Mouse (Mus musculus) heart, embryonic 15.5 days (tissue): ENCODE data around the gene Armc10. TPM values are rescaled to one million over a fixed set of nuclear protein-coding genes. Genes with fewer than 3 reads are reported as not detected.
"Not testable (repeated sequence)": the region's sequence is repeated elsewhere in the genome, so short reads cannot be mapped to it uniquely, and the experiment has no call there.

ENCODE experiments used
- ATAC-seq: fragments of 200-750 bp; cut with Nextera tagmentation; replicated peaks from 2 replicates; pipeline ENCODE4 v1.8.0; 2017; ENCODE audit warnings: low read depth, moderate TSS enrichment; ENCODE audit not compliant: insufficient number of reproducible peaks, insufficient read depth, low FRiP score
- H3K27ac ChIP-seq: fragments of 300-500 bp; sonication (generic); 2 replicates; pipeline ENCODE4 v1.5.1; 2015; ENCODE audit warnings: mild to moderate bottlenecking, inconsistent platforms
- H3K27me3 ChIP-seq: fragments of 300-500 bp; sonication (generic); 2 replicates; pipeline ENCODE4 v1.6.1; 2015; ENCODE audit warnings: inconsistent platforms
- H3K36me3 ChIP-seq: fragments of 300-500 bp; sonication (generic); 2 replicates; pipeline ENCODE4 v1.6.1; 2015; ENCODE audit warnings: mild to moderate bottlenecking, inconsistent platforms
- H3K4me1 ChIP-seq: fragments of 300-500 bp; sonication (generic); replicated peaks from 2 replicates; pipeline ENCODE4 v1.6.1; 2015; ENCODE audit warnings: inconsistent platforms
- H3K4me2 ChIP-seq: fragments of 300-500 bp; sonication (generic); 2 replicates; pipeline ENCODE4 v1.6.1; 2015; ENCODE audit warnings: inconsistent platforms, mild to moderate bottlenecking, moderate library complexity
- H3K4me3 ChIP-seq: fragments of 300-500 bp; sonication (generic); 2 replicates; pipeline ENCODE4 v1.5.1; 2015; ENCODE audit warnings: mild to moderate bottlenecking, inconsistent platforms
- H3K9ac ChIP-seq: fragments of 300-500 bp; sonication (generic); 2 replicates; pipeline ENCODE4 v1.6.1; 2015; ENCODE audit warnings: mild to moderate bottlenecking, inconsistent platforms
- H3K9me3 ChIP-seq: fragments of 300-500 bp; sonication (generic); replicated peaks from 2 replicates; pipeline ENCODE4 v1.6.1; 2016; ENCODE audit warnings: inconsistent platforms
- WGBS: fragments of 180-500 bp; shearing (Covaris S2); methylation state at CpG from one replicate; pipeline ENCODE4 v1.1.7; 2015; ENCODE audit warnings: mixed read lengths; 5-methylcytosine and 5-hydroxymethylcytosine counted together
- polyA plus RNA-seq: library from polyadenylated mRNA; unstranded; fragments of >200 nt; fragmentation: Nextera tagmentation; extraction: Ambion mirVana; gene quantifications from 2 replicates; pipeline ENCODE4 v1.2.1, GENCODE M21; 2015

Gene Armc10
- 17.3 and 21.6 TPM in 2 replicates for polyA plus RNA-seq

- 0% methylated on average over 40 of the region's 40 CpGs for WGBS
Observed at GRCm38 (mm10) chr5:21645439-21646132, at the start of gene Armc10, which contains the start of gene Fbxl13. Gene Armc10 (plus strand): TSS chr5:21645813. Gene Fbxl13 (minus strand): TSS chr5:21645634.

GRCm38 (mm10) chr5:21599536-21599935 is 46.1 kb upstream of the Armc10 start:
- H3K36me3 ChIP-seq, H3K4me1 ChIP-seq, ATAC-seq, H3K27me3 ChIP-seq, H3K4me3 ChIP-seq, H3K27ac ChIP-seq, H3K4me2 ChIP-seq, H3K9ac ChIP-seq, H3K9me3 ChIP-seq: not testable (repeated sequence)
- 66% methylated on average over 2 of the region's 2 CpGs for WGBS

More at GRCm38 (mm10) chr5:21645439-21646132, at the start of gene Armc10, which contains the start of gene Fbxl13:
- Histone ChIP-seq H3K36me3 (peaks cover 20% of the 10 kb centered on the region), H3K4me2 (peak within 1 kb of the TSS; percentile 89), H3K9ac (peak within 1 kb of the TSS; percentile 91), H3K27ac (peak within 1 kb of the TSS; percentile 88), H3K9me3 (no peaks in the 10 kb centered on the region), H3K4me1 (peaks cover 13% of the 10 kb centered on the region), H3K4me3 (peak within 1 kb of the TSS; percentile 97), H3K27me3 (no peaks in the 10 kb centered on the region)
- peak; percentile 94 for ATAC-seq

- ATAC-seq = no peak
- Histone ChIP-seq H3K4me2 (no peak overlapping the region), H3K9me3 (no peaks in the 10 kb centered on the region), H3K4me3 (no peak overlapping the region), H3K27ac (no peak overlapping the region), H3K36me3 (no peaks in the 10 kb centered on the region), H3K4me1 (no peaks in the 10 kb centered on the region), H3K9ac (no peak overlapping the region), H3K27me3 (no peaks in the 10 kb centered on the region)
- 89% methylated on average over 4 of the region's 4 CpGs for WGBS
Observed at GRCm38 (mm10) chr5:21599961-21600360, 45.7 kb upstream of the Armc10 start.

GRCm38 (mm10) chr5:21605936-21606335 is 39.7 kb upstream of the Armc10 start:
- H3K9me3 ChIP-seq = no peaks in the 10 kb centered on the region
- H3K9ac ChIP-seq = no peak overlapping the region
- no peak overlapping the region for H3K27ac ChIP-seq
- WGBS = 63% methylated on average over 6 of the region's 6 CpGs
- H3K27me3 ChIP-seq = no peaks in the 10 kb centered on the region
- H3K4me2 ChIP-seq = no peak overlapping the region
- no peaks in the 10 kb centered on the region; the same call in 1 of the 2 replicates for H3K4me1 ChIP-seq
- no peak overlapping the region for H3K4me3 ChIP-seq
- no peak for ATAC-seq
- H3K36me3 ChIP-seq = no peaks in the 10 kb centered on the region

- Histone ChIP-seq H3K27me3 (no peaks in the 10 kb centered on the region), H3K4me3 (no peak overlapping the region), H3K4me1 (no peaks in the 10 kb centered on the region; the same call in 1 of the 2 replicates), H3K27ac (no peak overlapping the region), H3K4me2 (no peak overlapping the region), H3K36me3 (no peaks in the 10 kb centered on the region), H3K9ac (no peak overlapping the region), H3K9me3 (no peaks in the 10 kb centered on the region)
- no peak for ATAC-seq
- WGBS = 66% methylated on average over 12 of the region's 12 CpGs
Observed at GRCm38 (mm10) chr5:21608311-21609304, 37.0 kb upstream of the Armc10 start.

- no peak overlapping the region for H3K27ac ChIP-seq
- no peak for ATAC-seq
- 62% methylated on average over 3 of the region's 3 CpGs for WGBS
- no peak overlapping the region for H3K4me2 ChIP-seq
- H3K9ac ChIP-seq = no peak overlapping the region
- H3K9me3 ChIP-seq = no peaks in the 10 kb centered on the region
- no peaks in the 10 kb centered on the region for H3K36me3 ChIP-seq
- H3K27me3 ChIP-seq = no peaks in the 10 kb centered on the region
- no peak overlapping the region for H3K4me3 ChIP-seq
- H3K4me1 ChIP-seq = no peaks in the 10 kb centered on the region; the same call in 1 of the 2 replicates
Observed at GRCm38 (mm10) chr5:21610996-21611395, 34.6 kb upstream of the Armc10 start.

- ATAC-seq, H3K4me2 ChIP-seq, H3K27me3 ChIP-seq, H3K27ac ChIP-seq, H3K9ac ChIP-seq, H3K9me3 ChIP-seq, H3K4me1 ChIP-seq, H3K4me3 ChIP-seq, H3K36me3 ChIP-seq: not testable (repeated sequence)
- WGBS = 94% methylated on average over 11 of the region's 11 CpGs
Observed at GRCm38 (mm10) chr5:21614299-21614698, 31.3 kb upstream of the Armc10 start.

- WGBS = 71% methylated on average over 3 of the region's 3 CpGs
Observed at GRCm38 (mm10) chr5:21616450-21617009, 29.1 kb upstream of the Armc10 start.

GRCm38 (mm10) chr5:21625916-21626315 is 19.7 kb upstream of the Armc10 start:
- Histone ChIP-seq H3K36me3 (no peaks in the 10 kb centered on the region), H3K9ac (no peak overlapping the region), H3K27ac (no peak overlapping the region), H3K9me3 (peaks cover under 1% of the 10 kb centered on the region), H3K4me1 (no peaks in the 10 kb centered on the region), H3K4me2 (no peak overlapping the region), H3K4me3 (no peak overlapping the region), H3K27me3 (no peaks in the 10 kb centered on the region)
- no peak for ATAC-seq

More at GRCm38 (mm10) chr5:21616450-21617009, 29.1 kb upstream of the Armc10 start:
- no peak overlapping the region for H3K4me3 ChIP-seq
- H3K9ac ChIP-seq = no peak overlapping the region
- no peaks in the 10 kb centered on the region for H3K27me3 ChIP-seq
- ATAC-seq = no peak
- H3K9me3 ChIP-seq = no peaks in the 10 kb centered on the region
- H3K4me2 ChIP-seq = no peak overlapping the region
- H3K36me3 ChIP-seq = no peaks in the 10 kb centered on the region
- H3K4me1 ChIP-seq = no peaks in the 10 kb centered on the region
- no peak overlapping the region for H3K27ac ChIP-seq

GRCm38 (mm10) chr5:21640961-21641360 is 4.7 kb upstream of the Armc10 start:
- H3K36me3 ChIP-seq = no peaks in the 10 kb centered on the region
- ATAC-seq = no peak
- 2% methylated on average over 1 of the region's 1 CpGs for WGBS
- 0 out of 2 replicates have a peak, but pooled peaks cover 3% of the 10 kb centered on the region for H3K27me3 ChIP-seq
- H3K4me3 ChIP-seq = no peak overlapping the region
- no peak overlapping the region for H3K4me2 ChIP-seq
- no peak overlapping the region for H3K27ac ChIP-seq
- no peaks in the 10 kb centered on the region for H3K9me3 ChIP-seq
- H3K4me1 ChIP-seq = peaks cover 6% of the 10 kb centered on the region
- H3K9ac ChIP-seq = no peak overlapping the region

- Histone ChIP-seq H3K27me3 (0 out of 2 replicates have a peak, but pooled peaks cover 3% of the 10 kb centered on the region), H3K4me3 (no peak overlapping the region), H3K4me2 (no peak overlapping the region), H3K9me3 (no peaks in the 10 kb centered on the region), H3K4me1 (peaks cover 13% of the 10 kb centered on the region), H3K36me3 (peaks cover 2% of the 10 kb centered on the region), H3K9ac (no peak overlapping the region), H3K27ac (no peak overlapping the region)
- WGBS = 30% methylated on average over 1 of the region's 1 CpGs
- no peak for ATAC-seq
Observed at GRCm38 (mm10) chr5:21643606-21644005, 2.0 kb upstream of the Armc10 start.
